Mouse (Mus musculus) stomach, embryonic 16.5 days (tissue): ENCODE measurements around the gene Sycp2l. TPM values are rescaled to one million over a fixed set of nuclear protein-coding genes. Genes with fewer than 3 reads are reported as not detected.
"Not testable (repeated sequence)": the region's sequence is repeated elsewhere in the genome, so short reads cannot be mapped to it uniquely, and the experiment has no call there.

Source experiments
- ATAC-seq: fragments of 200-750 bp; cut with Nextera tagmentation; 2 replicates; pipeline ENCODE4 v1.8.0; 2017; ENCODE audit warnings: moderate number of reproducible peaks, moderate TSS enrichment; ENCODE audit not compliant: insufficient read depth, low FRiP score
- H3K27ac ChIP-seq: fragments of 300-500 bp; sonication (generic); 2 replicates; pipeline ENCODE4 v1.5.1; 2014; ENCODE audit warnings: low read length
- H3K27me3 ChIP-seq: fragments of 300-500 bp; sonication (generic); 2 replicates; pipeline ENCODE4 v1.6.1; 2014; ENCODE audit warnings: low read length, control low read depth, mixed read lengths; ENCODE audit not compliant: control insufficient read depth, insufficient read depth
- H3K36me3 ChIP-seq: fragments of 300-500 bp; sonication (generic); 2 replicates; pipeline ENCODE4 v1.6.1; 2014; ENCODE audit warnings: low read length; ENCODE audit not compliant: control insufficient read depth, insufficient read depth
- H3K4me1 ChIP-seq: fragments of 300-500 bp; sonication (generic); 2 replicates; pipeline ENCODE4 v1.6.1; 2014; ENCODE audit warnings: low read length, control low read depth, mixed read lengths; ENCODE audit not compliant: control insufficient read depth, insufficient read depth
- H3K4me2 ChIP-seq: fragments of 300-500 bp; sonication (generic); 2 replicates; pipeline ENCODE4 v1.6.1; 2014; ENCODE audit warnings: low read depth, low read length, mixed read lengths
- H3K4me3 ChIP-seq: fragments of 300-500 bp; sonication (generic); replicated peaks from 2 replicates; pipeline ENCODE4 v1.5.1; 2014; ENCODE audit warnings: mild to moderate bottlenecking, low read length
- H3K9ac ChIP-seq: fragments of 300-500 bp; sonication (generic); 2 replicates; pipeline ENCODE4 v1.6.1; 2014; ENCODE audit warnings: low read length
- H3K9me3 ChIP-seq: fragments of 300-500 bp; sonication (generic); replicated peaks from 2 replicates; pipeline ENCODE4 v1.6.1; 2016; ENCODE audit warnings: low read length, control low read depth; ENCODE audit not compliant: control insufficient read depth
- WGBS: fragments of 180-500 bp; shearing (Covaris S2); extraction: QIAGEN DNeasy Blood & Tissue Kit; methylation state at CpG from one replicate; pipeline ENCODE4 v1.1.7; 2014; 5-methylcytosine and 5-hydroxymethylcytosine counted together
- polyA plus RNA-seq: library from polyadenylated mRNA; unstranded; fragments of >200 nt; fragmentation: Nextera tagmentation; extraction: Ambion mirVana; gene quantifications from 2 replicates; pipeline ENCODE4 v1.2.1, GENCODE M21; 2015

Gene Sycp2l
- polyA plus RNA-seq, 1 experiment from 2014 or later, result 0.32 TPM

DNA sequence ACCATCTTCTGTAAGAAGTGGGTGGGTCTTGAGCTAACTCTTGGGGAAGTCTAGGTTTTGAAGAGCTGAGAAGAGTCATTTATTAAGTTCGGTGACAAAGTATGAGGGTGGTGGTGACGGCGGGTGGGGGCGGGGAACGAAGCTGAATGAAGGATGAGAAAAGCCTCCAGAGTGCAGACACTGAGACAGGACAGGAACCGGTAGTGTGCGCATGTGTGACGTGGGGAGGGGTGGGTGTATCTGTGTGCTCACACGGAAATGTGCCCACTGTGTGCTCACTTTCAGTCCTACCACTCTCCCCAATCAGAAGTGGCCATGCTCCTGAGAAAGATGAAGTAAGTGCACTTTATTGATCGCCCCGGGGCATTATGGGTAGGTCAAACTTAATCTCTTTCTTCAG is 39.0 kb downstream of the Sycp2l start:
- Histone ChIP-seq H3K4me2 (no peak overlapping the region), H3K9ac (no peak overlapping the region), H3K27me3 (no peaks in the 10 kb centered on the region), H3K4me3 (no peak overlapping the region), H3K9me3 (no peaks in the 10 kb centered on the region), H3K36me3 (no peaks in the 10 kb centered on the region), H3K4me1 (no peaks in the 10 kb centered on the region), H3K27ac (no peak overlapping the region)
- WGBS, result 64% methylated on average over 11 of the region's 11 CpGs
- no peak for ATAC-seq

DNA sequence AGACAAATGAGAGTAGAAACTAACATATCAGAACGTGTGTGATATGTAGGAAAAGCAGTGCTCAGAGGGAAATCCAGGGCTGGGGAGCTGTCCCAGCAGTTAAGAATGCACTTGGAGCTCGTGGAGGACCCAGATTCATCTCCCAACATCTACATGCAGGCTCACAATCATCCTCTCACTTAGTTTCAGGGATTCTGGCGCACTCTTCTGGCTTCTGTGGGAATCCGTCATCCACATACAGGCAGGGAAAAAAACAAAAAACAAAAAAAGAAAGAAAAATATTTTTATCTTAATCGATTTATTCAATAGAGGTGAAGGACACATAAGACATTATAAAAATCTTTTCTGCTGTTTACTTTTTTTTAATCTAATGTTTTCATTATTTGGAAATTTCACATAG is 44.3 kb downstream of the Sycp2l start:
- Histone ChIP-seq H3K27me3 (no peaks in the 10 kb centered on the region), H3K4me2 (no peak overlapping the region), H3K36me3 (no peaks in the 10 kb centered on the region), H3K27ac (no peak overlapping the region), H3K9ac (no peak overlapping the region), H3K9me3 (no peaks in the 10 kb centered on the region), H3K4me3 (no peak overlapping the region), H3K4me1 (no peaks in the 10 kb centered on the region)
- WGBS, result 52% methylated on average over 5 of the region's 5 CpGs
- ATAC-seq, result no peak

DNA sequence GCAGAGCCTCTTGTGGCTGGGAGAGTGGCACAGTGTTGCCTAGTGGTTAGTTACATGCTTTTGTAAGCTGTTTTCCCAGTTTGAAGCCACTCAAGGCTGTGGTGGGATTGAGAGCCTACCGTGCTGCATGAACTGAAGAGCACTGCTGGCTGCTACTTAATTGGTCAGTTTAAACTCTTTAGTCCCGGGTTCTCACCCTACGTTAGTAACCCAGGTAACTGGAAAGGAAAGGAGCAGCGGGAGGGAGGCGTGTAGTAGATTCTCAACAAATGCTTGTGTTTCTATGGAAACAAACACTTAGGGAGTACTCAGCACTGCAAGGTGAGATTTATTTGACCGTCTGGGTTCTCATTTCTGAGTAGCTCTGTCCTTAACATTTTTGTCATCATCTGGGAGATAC is 73.8 kb downstream of the Sycp2l start:
- ATAC-seq, result no peak

DNA sequence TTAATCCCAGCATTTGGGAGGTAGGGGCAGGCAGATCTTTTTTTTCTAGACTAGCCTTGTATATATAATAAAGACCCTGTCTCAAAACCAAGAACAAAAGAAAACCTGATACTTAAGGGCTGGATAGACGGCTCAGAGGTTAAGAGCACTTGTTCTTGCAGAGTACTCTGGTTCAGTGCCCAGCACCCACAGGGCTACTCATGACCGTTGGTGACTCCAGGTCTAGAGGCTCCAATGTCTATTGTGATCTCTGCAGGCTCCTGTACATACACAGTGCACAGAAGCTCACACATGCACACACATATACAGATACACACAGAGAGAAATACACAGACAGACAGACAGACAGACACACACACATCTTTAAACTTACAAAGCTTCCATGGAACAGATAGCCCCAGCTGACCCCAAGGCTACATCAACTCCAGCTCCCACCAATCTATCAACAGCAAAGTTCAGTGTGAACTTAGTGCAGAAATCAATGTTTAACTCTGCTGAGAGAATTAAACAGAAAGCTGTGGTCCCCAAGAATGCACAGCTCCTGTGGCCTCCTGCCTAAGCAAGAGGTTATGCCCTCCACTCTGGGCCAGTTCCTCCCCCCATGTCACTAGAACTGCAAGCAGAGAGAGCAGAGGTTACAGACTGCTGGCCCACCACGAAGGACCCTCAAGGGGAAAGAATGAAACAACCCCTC is 81.7 kb downstream of the Sycp2l start:
- Histone ChIP-seq H3K9ac (no peak overlapping the region), H3K4me2 (no peak overlapping the region), H3K4me3 (no peak overlapping the region), H3K36me3 (no peaks in the 10 kb centered on the region), H3K27ac (no peak overlapping the region), H3K9me3 (no peaks in the 10 kb centered on the region), H3K4me1 (no peaks in the 10 kb centered on the region), H3K27me3 (no peaks in the 10 kb centered on the region)
- 45% methylated on average over 3 of the region's 3 CpGs for WGBS
- ATAC-seq, result no peak

More for the DNA sequence above, 73.8 kb downstream of the Sycp2l start:
- Histone ChIP-seq H3K4me2 (no peak overlapping the region), H3K9ac (no peak overlapping the region), H3K4me3 (no peak overlapping the region), H3K4me1 (no peaks in the 10 kb centered on the region), H3K9me3 (no peaks in the 10 kb centered on the region), H3K36me3 (no peaks in the 10 kb centered on the region), H3K27ac (no peak overlapping the region), H3K27me3 (no peaks in the 10 kb centered on the region)
- WGBS, result 79% methylated on average over 6 of the region's 6 CpGs

DNA sequence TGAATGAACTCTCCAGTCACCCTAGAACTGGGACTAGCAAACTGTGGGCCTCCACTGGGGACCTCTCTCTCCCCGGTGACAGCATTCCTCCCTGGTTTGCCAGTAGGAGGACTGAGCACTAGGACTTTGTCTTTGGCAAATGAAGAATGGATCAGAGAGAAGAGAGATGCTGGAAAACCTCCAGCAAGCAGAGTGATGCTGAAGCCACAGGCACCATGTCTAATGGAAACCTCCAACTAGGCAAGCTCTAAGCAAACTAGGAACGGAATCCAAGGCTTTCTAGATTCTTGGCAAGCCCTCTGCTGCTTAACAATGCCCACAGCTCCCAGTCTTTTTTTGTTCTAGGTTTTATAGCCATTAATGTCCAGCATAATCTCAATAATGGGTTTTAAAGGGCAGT is 86.8 kb downstream of the Sycp2l start:
- no peak overlapping the region for H3K4me2 ChIP-seq
- H3K36me3 ChIP-seq, result no peaks in the 10 kb centered on the region
- H3K9ac ChIP-seq, result no peak overlapping the region
- H3K27me3 ChIP-seq, result no peaks in the 10 kb centered on the region
- H3K27ac ChIP-seq, result no peak overlapping the region
- no peaks in the 10 kb centered on the region for H3K9me3 ChIP-seq
- no peak overlapping the region for H3K4me3 ChIP-seq
- WGBS, result 69% methylated on average over 2 of the region's 2 CpGs
- ATAC-seq, result no peak
- no peaks in the 10 kb centered on the region for H3K4me1 ChIP-seq

DNA sequence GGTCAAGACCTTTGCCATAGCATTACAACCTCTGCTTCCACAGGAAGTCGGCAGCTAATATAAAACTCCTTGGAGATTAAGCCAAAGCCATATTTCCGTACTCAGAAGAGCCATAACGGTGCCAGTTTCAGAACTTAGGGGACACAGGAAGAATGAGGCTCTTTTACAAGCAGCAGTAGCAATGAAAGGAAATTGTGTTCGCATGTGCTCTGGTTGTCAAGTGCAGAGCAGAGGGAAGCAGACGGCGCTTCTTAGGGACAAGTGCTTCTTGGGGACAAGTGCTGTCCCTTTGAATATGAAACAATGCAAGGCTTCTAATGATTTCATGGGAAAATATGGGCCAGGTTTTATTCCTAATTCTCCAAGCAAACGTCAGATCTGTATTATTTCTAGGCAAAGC is 89.2 kb downstream of the Sycp2l start:
- no peaks in the 10 kb centered on the region for H3K36me3 ChIP-seq
- no peaks in the 10 kb centered on the region for H3K4me1 ChIP-seq
- no peak overlapping the region for H3K27ac ChIP-seq
- H3K27me3 ChIP-seq, result no peaks in the 10 kb centered on the region
- no peak overlapping the region for H3K9ac ChIP-seq
- H3K9me3 ChIP-seq, result no peaks in the 10 kb centered on the region
- no peak overlapping the region for H3K4me2 ChIP-seq
- 69% methylated on average over 7 of the region's 7 CpGs for WGBS
- no peak overlapping the region for H3K4me3 ChIP-seq
- ATAC-seq, result no peak

DNA sequence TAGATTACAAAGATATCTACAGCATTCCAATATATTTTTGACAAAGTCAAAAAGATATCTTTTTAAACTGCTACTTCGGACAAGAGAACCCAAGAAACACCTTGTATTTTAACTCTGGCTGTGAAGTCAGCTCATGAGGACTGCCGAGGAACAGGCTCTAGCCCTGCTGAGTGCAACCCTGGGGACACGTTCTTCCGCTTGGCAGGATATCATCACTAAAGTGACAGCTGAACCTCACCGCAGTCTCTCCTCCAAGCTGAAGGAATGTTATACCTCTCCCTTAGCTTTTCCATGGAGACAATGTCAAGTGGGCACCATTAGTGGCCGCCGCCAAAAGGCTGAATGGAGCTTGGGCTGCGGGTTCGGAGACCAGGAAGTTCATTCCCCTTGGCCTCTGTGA is 89.6 kb downstream of the Sycp2l start:
- ATAC-seq, result no peak
- H3K27me3 ChIP-seq, result no peaks in the 10 kb centered on the region
- no peaks in the 10 kb centered on the region for H3K4me1 ChIP-seq
- H3K4me3 ChIP-seq, result no peak overlapping the region
- WGBS, result 81% methylated on average over 9 of the region's 9 CpGs
- H3K4me2 ChIP-seq, result no peak overlapping the region
- H3K9me3 ChIP-seq, result no peaks in the 10 kb centered on the region
- H3K27ac ChIP-seq, result no peak overlapping the region
- no peak overlapping the region for H3K9ac ChIP-seq
- no peaks in the 10 kb centered on the region for H3K36me3 ChIP-seq

DNA sequence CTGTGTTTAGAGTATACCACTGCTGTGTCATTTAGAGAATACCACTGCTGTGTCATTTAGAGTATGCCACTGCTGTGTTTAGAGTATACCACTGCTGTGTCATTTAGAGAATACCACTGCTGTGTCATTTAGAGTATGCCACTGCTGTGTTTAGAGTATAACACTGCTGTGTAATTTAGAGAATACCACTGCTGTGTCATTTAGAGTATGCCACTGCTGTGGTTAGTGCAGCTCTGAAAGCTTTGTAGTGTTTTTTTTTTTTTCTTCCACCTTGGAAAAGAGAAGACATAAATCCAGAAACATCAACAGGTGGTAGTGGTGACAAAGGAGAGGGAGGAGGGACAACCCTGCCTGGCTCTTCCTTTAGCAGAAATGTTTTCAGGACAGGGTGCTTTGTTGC is 91.5 kb downstream of the Sycp2l start:
- ATAC-seq, H3K4me2 ChIP-seq, H3K36me3 ChIP-seq, H3K9ac ChIP-seq, H3K4me1 ChIP-seq, H3K27ac ChIP-seq, H3K9me3 ChIP-seq, H3K27me3 ChIP-seq, H3K4me3 ChIP-seq: not testable (repeated sequence)

DNA sequence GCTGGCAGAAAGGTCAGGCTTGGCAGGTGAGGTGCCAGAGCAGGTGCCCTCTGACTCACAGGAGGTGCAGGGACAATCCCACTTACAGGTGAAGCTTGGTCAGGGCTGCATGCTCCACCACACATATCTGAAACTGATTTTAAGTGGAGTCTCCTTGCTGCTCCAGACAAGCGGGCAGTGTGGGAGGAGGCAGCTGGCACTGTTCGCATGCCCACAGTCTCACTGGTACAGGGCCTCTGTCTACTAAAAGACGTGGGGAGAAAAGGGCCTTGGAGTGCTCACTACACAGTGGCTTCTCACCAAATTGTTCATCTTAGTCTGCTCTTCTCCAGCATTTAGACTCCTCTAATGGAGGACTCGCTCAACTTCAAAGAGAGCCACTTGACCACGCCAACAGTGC is 92.1 kb downstream of the Sycp2l start:
- Histone ChIP-seq H3K27me3 (no peaks in the 10 kb centered on the region), H3K9me3 (no peaks in the 10 kb centered on the region), H3K36me3 (no peaks in the 10 kb centered on the region), H3K27ac (no peak overlapping the region), H3K4me3 (no peak overlapping the region), H3K4me2 (no peak overlapping the region), H3K9ac (no peak overlapping the region), H3K4me1 (no peaks in the 10 kb centered on the region)
- WGBS, result 84% methylated on average over 5 of the region's 5 CpGs
- ATAC-seq, result no peak

DNA sequence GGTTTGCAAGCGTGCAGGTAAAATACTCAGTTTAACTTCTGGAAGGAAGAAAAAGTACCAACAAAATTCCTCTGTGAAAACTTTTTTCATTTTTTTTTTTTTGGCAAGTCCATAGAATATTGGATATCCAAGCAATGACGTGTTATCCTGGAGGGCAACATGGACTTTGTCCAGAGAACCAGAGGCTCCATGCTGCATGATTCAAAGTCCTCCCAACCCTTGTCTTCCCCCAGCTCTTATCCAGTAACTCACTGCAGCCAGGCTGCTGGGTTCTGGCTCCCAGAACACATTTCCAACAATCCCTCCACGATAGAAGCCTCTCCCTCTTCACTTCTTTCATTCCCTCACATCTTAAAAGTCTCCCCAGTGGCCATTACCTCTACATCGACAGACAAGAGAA is 97.2 kb downstream of the Sycp2l start:
- Histone ChIP-seq H3K27ac (no peak overlapping the region), H3K27me3 (no peaks in the 10 kb centered on the region), H3K36me3 (no peaks in the 10 kb centered on the region), H3K4me3 (no peak overlapping the region), H3K4me2 (no peak overlapping the region), H3K9me3 (no peaks in the 10 kb centered on the region), H3K9ac (no peak overlapping the region), H3K4me1 (no peaks in the 10 kb centered on the region)
- WGBS, result 63% methylated on average over 4 of the region's 4 CpGs
- no peak for ATAC-seq
